Mouse (Mus musculus): ENCODE measurements around the gene 2010315B03Rik. TPM values are rescaled to one million over a fixed set of nuclear protein-coding genes. Genes with fewer than 3 reads are reported as not detected.

The 2010315B03Rik gene
- total RNA-seq, 2 experiments from 2014 or later = 17.6 to 22.8 TPM

Other genes starting within 250 kb of the 2010315B03Rik start
- gene Ccr2, start 210.7 kb downstream of the 2010315B03Rik start, total RNA-seq (2021) = 1 to 10 TPM; 2.6 to 3.3 TPM
- 1 to 10 TPM; 1.5 to 2.9 TPM for gene Ccr5, start 191.2 kb downstream of the 2010315B03Rik start, total RNA-seq (2021)
- gene Ppp2r3d, start 164.2 kb upstream of the 2010315B03Rik start, total RNA-seq (2021) = 100 to 1,000 TPM; 103 to 128 TPM
- gene Gm21836, start 181.1 kb upstream of the 2010315B03Rik start, total RNA-seq (2021) = not detected